Mouse (Mus musculus) bone marrow macrophage, adult 2 months (primary cell): ENCODE measurements around the gene Best2.

ENCODE experiments used
- CTCF ChIP-seq: IDR thresholded peaks from 2 replicates; pipeline ENCODE4 v1.5.1; 2012; ENCODE audit warnings: low read depth, mild to moderate bottlenecking, low read length, moderate library complexity
- POLR2A ChIP-seq: IDR thresholded peaks from 2 replicates; pipeline ENCODE4 v1.6.1; 2012; ENCODE audit warnings: mild to moderate bottlenecking, low read depth, low read length, borderline replicate concordance

- TF ChIP-seq CTCF (no peak), POLR2A (no peak)
Measured at GRCm38 (mm10) chr8:85034764-85035163, 20.4 kb upstream of the Best2 start.
